Mouse (Mus musculus): ENCODE results near the gene Clasp2. TPM values are rescaled to one million over a fixed set of nuclear protein-coding genes. Genes with fewer than 3 reads are reported as not detected.

Clasp2 gene
- polyA plus RNA-seq, 1 experiment from 2014 or later = 23.1 TPM

- Histone ChIP-seq H3K4me1 (peaks cover 76% of the 10 kb centered on the region), H3K27ac (peak overlapping the region; percentile 93), H3K27me3 (replicated peaks) (no peaks in the 10 kb centered on the region), H3K4me2 (peak overlapping the region; percentile 59), H3K9ac (peak overlapping the region; percentile 50), H3K36me3 (peaks cover 31% of the 10 kb centered on the region), H3K9me3 (replicated peaks) (no peaks in the 10 kb centered on the region), H3K4me3 (peak overlapping the region; percentile 14; the same call in 1 of the 2 replicates)
- peak; percentile 95 for ATAC-seq
- WGBS (ENCODE audit: insufficient replicate concordance) = 33% methylated on average over 3 of the region's 3 CpGs
Measured at GRCm38 (mm10) chr9:113941103-113941805, 200.0 kb downstream of the Clasp2 start.

GRCm38 (mm10) chr9:113943372-113943771 is 202.1 kb downstream of the Clasp2 start:
- H3K27me3 ChIP-seq (replicated peaks) = no peaks in the 10 kb centered on the region
- peak overlapping the region; percentile 62 for H3K27ac ChIP-seq
- H3K9me3 ChIP-seq (replicated peaks) = no peaks in the 10 kb centered on the region
- 96% methylated on average over 1 of the region's 1 CpGs for WGBS (ENCODE audit: insufficient replicate concordance)
- peaks cover 61% of the 10 kb centered on the region for H3K4me1 ChIP-seq
- H3K36me3 ChIP-seq = peaks cover 51% of the 10 kb centered on the region
- ATAC-seq = no peak
- H3K9ac ChIP-seq = no peak overlapping the region
- H3K4me2 ChIP-seq = no peak overlapping the region
- no peak overlapping the region for H3K4me3 ChIP-seq

- H3K4me2 ChIP-seq = no peak overlapping the region
- no peaks in the 10 kb centered on the region for H3K9me3 ChIP-seq (replicated peaks)
- H3K4me3 ChIP-seq = no peak overlapping the region
- H3K4me1 ChIP-seq = peaks cover 27% of the 10 kb centered on the region
- H3K36me3 ChIP-seq = peaks cover 78% of the 10 kb centered on the region
- H3K27ac ChIP-seq = no peak overlapping the region
- H3K9ac ChIP-seq = no peak overlapping the region
- no peaks in the 10 kb centered on the region for H3K27me3 ChIP-seq (replicated peaks)
- 84% methylated on average over 1 of the region's 1 CpGs for WGBS (ENCODE audit: insufficient replicate concordance)
- ATAC-seq = no peak
Measured at GRCm38 (mm10) chr9:113947216-113947615, 205.9 kb downstream of the Clasp2 start.

GRCm38 (mm10) chr9:113957777-113958176 is 216.5 kb downstream of the Clasp2 start:
- Histone ChIP-seq H3K4me2 (no peak overlapping the region), H3K27me3 (replicated peaks) (no peaks in the 10 kb centered on the region), H3K27ac (no peak overlapping the region), H3K4me3 (no peak overlapping the region), H3K4me1 (peaks cover 5% of the 10 kb centered on the region), H3K9me3 (replicated peaks) (no peaks in the 10 kb centered on the region), H3K36me3 (peaks cover 92% of the 10 kb centered on the region), H3K9ac (no peak overlapping the region)
- 81% methylated on average over 4 of the region's 4 CpGs for WGBS (ENCODE audit: insufficient replicate concordance)
- ATAC-seq = peak; percentile 50

GRCm38 (mm10) chr9:113963718-113964117 is 222.4 kb downstream of the Clasp2 start:
- H3K36me3 ChIP-seq = peaks cover 98% of the 10 kb centered on the region
- no peaks in the 10 kb centered on the region for H3K27me3 ChIP-seq (replicated peaks)
- H3K27ac ChIP-seq = no peak overlapping the region
- ATAC-seq = no peak
- no peaks in the 10 kb centered on the region for H3K9me3 ChIP-seq (replicated peaks)
- H3K4me3 ChIP-seq = no peak overlapping the region
- peaks cover 43% of the 10 kb centered on the region for H3K4me1 ChIP-seq
- no peak overlapping the region for H3K4me2 ChIP-seq
- no peak overlapping the region for H3K9ac ChIP-seq

- H3K27ac ChIP-seq = peak overlapping the region; percentile 15; the same call in 1 of the 2 replicates
- H3K36me3 ChIP-seq = peaks cover 96% of the 10 kb centered on the region
- no peak for ATAC-seq
- H3K9ac ChIP-seq = no peak overlapping the region
- 89% methylated on average over 8 of the region's 8 CpGs for WGBS (ENCODE audit: insufficient replicate concordance)
- peaks cover 48% of the 10 kb centered on the region for H3K4me1 ChIP-seq
- H3K9me3 ChIP-seq (replicated peaks) = no peaks in the 10 kb centered on the region
- H3K27me3 ChIP-seq (replicated peaks) = no peaks in the 10 kb centered on the region
- H3K4me3 ChIP-seq = no peak overlapping the region
- no peak overlapping the region for H3K4me2 ChIP-seq
Measured at GRCm38 (mm10) chr9:113964415-113964814, 223.1 kb downstream of the Clasp2 start.

GRCm38 (mm10) chr9:113966838-113967237 is 225.6 kb downstream of the Clasp2 start:
- no peaks in the 10 kb centered on the region for H3K27me3 ChIP-seq (replicated peaks)
- no peaks in the 10 kb centered on the region for H3K9me3 ChIP-seq (replicated peaks)
- 67% methylated on average over 4 of the region's 4 CpGs for WGBS (ENCODE audit: insufficient replicate concordance)
- H3K4me3 ChIP-seq = no peak overlapping the region
- H3K27ac ChIP-seq = peak overlapping the region; percentile 99
- H3K4me2 ChIP-seq = no peak overlapping the region
- peaks cover 71% of the 10 kb centered on the region for H3K4me1 ChIP-seq
- peaks cover 96% of the 10 kb centered on the region for H3K36me3 ChIP-seq
- H3K9ac ChIP-seq = peak overlapping the region; percentile 65; the same call in 1 of the 2 replicates
- no peak for ATAC-seq

GRCm38 (mm10) chr9:113968967-113969366 is 227.7 kb downstream of the Clasp2 start:
- Histone ChIP-seq H3K9me3 (replicated peaks) (no peaks in the 10 kb centered on the region), H3K27me3 (replicated peaks) (no peaks in the 10 kb centered on the region), H3K4me1 (peaks cover 65% of the 10 kb centered on the region), H3K27ac (peak overlapping the region; percentile 99), H3K4me2 (peak overlapping the region; percentile 75), H3K9ac (peak overlapping the region; percentile 80), H3K36me3 (peaks cover 95% of the 10 kb centered on the region), H3K4me3 (peak overlapping the region; percentile 66)
- peak; percentile 99 for ATAC-seq
- WGBS (ENCODE audit: insufficient replicate concordance) = 29% methylated on average over 7 of the region's 7 CpGs

Other genes starting within 250 kb of the Clasp2 start
- gene Pdcd6ip, start 33.2 kb upstream of the Clasp2 start, polyA plus RNA-seq (2016; fragmentation: Nextera tagmentation; extraction: Ambion mirVana) = 56.1 and 56.4 TPM in 2 replicates
- gene Ubp1, start 189.5 kb downstream of the Clasp2 start, polyA plus RNA-seq (2016; fragmentation: Nextera tagmentation; extraction: Ambion mirVana) = 59.8 and 64.6 TPM in 2 replicates

Data from liver, embryonic 12.5 days (tissue).